ENCODE assay signal across 8 mouse cellular contexts in the genomic region with DNA sequence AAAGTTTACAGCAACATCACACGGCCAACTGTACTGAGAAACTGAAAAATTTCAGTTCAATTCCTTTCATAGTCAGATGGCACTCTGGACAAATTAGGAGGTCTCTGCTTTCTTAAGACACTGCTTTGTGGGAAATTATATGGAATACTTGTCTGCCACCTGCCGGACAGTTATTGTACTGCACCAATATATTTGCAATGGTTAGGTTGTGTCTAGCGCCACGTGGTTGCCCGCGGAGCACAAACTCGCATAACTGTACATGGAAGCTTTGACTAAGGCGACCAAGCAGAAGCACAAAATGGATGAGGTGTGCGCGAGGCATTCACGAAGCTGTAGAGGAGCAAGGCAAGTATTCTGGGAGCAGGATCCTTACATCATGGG. TPM values are rescaled to one million over a fixed set of nuclear protein-coding genes. Genes with fewer than 3 reads are reported as not detected.
DNase-seq lines count a peak whose midpoint lies in the region; ATAC-seq lines count a peak whose summit lies in the region.

No protein-coding gene starts in this region.

- ATAC-seq in hindbrain, embryonic 13.5 days (ENCODE audit: low FRiP score) = peak; percentile 43

- peak overlapping the region; percentile 73 for H3K4me2 ChIP-seq in hindbrain, embryonic 13.5 days

- no peaks in the 10 kb centered on the region for H3K27me3 ChIP-seq in hindbrain, embryonic 13.5 days

- peak; percentile 94 for DNase-seq in R1 (ENCODE audit: low read depth, low spot score)
- DNase-seq in cerebellum, postnatal 25 days = peak; percentile 81 to 88
- DNase-seq in frontal cortex, postnatal 14 days (ENCODE audit: low spot score in 2 of 2) = peak; percentile 64 to 90
- DNase-seq in layer of hippocampus, postnatal 14 days (ENCODE audit: low spot score in 2 of 2) = peak; percentile 92 to 94
- DNase-seq in lung, postnatal 10 days = peak; percentile 91
- peak; percentile 68 for DNase-seq in ovary, postnatal 36 days (ENCODE audit: low spot score)
- DNase-seq in thymus, postnatal 14 days = peak; percentile 88

- peak overlapping the region; percentile 60; the same call in 1 of the 2 replicates for H3K27ac ChIP-seq in hindbrain, embryonic 13.5 days

- peak overlapping the region; percentile 41 for H3K4me3 ChIP-seq in hindbrain, embryonic 13.5 days

- H3K4me1 ChIP-seq in hindbrain, embryonic 13.5 days (replicated peaks) = peaks cover 18% of the 10 kb centered on the region

- peaks cover 2% of the 10 kb centered on the region; the same call in 1 of the 2 replicates for H3K9me3 ChIP-seq in hindbrain, embryonic 13.5 days

- WGBS in hindbrain, embryonic 13.5 days = 1% methylated on average over 11 of the region's 11 CpGs

- no peaks in the 10 kb centered on the region for H3K36me3 ChIP-seq in hindbrain, embryonic 13.5 days

- H3K9ac ChIP-seq in hindbrain, embryonic 13.5 days = peak overlapping the region; percentile 74

RNA-seq across cellular contexts. Expression of a gene that starts 57.7 kb away (rescaled TPM):
- polyA plus RNA-seq in hindbrain, embryonic 13.5 days (2015; fragmentation: Nextera tagmentation; extraction: Ambion mirVana) = 4.1 and 6.4 TPM in 2 replicates
- total RNA-seq in layer of hippocampus, postnatal 14 days (2021) = 1 to 10 TPM; 2.7 to 4.1 TPM

RNA-seq across cellular contexts. Expression of a gene that starts 57.9 kb away (rescaled TPM):
- polyA plus RNA-seq in hindbrain, embryonic 13.5 days (2015; fragmentation: Nextera tagmentation; extraction: Ambion mirVana) = 315 and 332 TPM in 2 replicates
- total RNA-seq in layer of hippocampus, postnatal 14 days (2021) = 100 to 1,000 TPM; 159 to 164 TPM

Comparison
In these comparisons a context has a peak if more than half of its experiments do, and no peak if none do; other contexts are left out.
1. Peak in every context shown above with its lines: DNase-seq, ATAC-seq, H3K4me3 ChIP-seq and H3K27ac ChIP-seq.